Mouse (Mus musculus): Measurements from ENCODE around the gene Dnajc13.

Gene Dnajc13

DNA sequence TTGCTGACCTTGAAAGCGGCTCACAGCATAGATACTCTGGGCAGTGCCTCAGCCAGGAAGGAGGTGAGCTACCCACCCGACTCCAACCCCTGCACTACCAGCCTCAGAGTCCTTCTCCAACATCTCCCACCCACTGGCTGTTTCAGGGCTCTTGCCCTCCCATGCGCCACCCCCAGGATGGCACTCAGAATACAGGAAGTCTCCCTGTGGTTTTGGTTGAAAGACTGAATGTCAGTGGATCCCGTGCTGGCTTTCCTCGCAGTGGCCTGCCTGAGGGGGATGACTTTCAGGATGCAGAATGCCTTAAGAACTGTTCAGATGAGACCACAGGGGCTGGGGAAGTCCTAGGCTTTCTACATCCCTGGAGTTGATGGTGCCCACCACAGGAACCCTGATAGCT, 139.6 kb downstream of the Dnajc13 start:
- DNase-seq (ENCODE audit: low spot score) = no peak

DNA sequence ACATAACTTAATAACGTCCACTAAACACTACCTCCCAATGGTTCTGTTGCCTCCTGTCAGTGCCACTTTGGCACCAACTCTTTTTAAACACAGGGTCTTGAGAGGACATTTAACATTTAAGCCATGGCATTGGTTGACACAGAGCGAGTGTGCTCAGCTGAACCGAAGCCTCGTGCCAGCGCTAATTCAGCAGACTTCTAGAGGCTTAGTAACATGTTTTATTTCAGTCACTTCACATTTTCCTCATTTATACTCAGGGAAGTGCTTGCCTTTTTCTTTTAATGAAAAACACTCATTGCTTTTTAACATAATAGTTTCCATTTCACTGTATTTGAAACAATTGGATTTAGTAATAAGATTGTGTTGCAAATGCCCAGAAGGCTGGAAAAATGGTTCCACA, 153.6 kb downstream of the Dnajc13 start:
- DNase-seq (ENCODE audit: low spot score) = no peak

DNA sequence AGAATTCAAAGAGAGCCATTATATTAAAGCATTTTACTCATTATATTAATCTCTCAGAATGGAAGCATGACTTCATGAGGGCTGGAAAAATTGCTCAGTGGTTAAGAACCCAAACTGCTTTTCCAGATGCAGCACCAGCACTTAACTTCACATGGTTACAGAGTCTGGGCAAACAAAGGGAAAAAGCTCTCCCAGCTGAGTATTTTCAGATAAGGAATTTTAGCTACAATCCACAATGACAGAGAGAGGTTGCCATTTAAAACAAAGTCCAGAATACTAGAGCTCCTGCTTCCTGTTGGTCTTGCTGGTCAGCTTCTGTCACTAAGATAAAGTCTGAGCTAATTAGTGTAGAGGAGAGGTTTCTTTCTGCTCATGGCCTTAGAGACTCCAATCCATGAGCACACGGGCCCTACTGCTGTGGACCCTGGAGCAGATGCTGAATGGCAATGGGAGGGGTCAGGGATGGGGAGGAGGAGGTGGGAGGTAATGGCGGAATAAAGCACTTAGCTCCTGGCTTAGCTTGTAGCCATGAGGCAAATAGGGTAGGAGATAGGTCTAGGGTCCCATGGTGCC, 154.1 kb downstream of the Dnajc13 start:
- DNase-seq (ENCODE audit: low spot score) = no peak

DNA sequence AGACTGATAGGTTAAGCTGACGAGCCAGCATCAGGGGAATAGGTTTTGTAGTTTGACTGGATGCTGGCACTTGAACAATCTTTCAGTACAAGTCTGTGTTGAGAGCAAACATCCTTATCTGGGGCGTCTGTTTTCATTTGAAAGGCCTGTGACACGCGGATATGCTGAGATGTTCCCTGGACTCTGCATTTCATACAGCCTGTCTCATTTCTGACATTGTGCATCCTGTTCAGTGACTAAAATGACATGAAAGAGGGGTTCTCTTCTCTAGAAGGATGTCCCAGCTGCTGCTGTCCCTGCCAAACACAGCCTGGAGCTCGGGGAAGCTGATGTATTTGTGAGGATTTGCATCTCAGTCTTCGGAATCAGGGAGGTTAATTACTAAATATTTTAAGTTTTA, 155.2 kb downstream of the Dnajc13 start:
- DNase-seq (ENCODE audit: low spot score) = no peak

DNA sequence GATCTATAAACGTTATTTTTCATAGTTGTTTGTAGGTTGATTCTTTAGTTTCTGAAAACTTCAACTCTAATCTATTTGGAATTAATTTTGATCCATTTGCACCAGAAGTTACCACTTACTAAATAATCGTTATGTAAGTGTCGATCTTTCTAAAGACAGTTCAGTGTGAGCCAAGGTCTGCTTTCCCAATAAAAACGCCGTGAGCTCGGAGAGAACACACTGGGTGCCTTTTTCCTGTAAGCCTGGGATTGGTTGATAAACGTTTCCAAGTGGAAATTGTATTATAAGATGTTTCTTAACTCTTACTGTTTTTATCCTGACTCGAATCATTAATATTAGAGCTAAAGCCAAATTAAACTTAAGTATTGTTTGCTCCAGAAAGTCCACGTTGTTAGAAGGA, 155.8 kb downstream of the Dnajc13 start:
- DNase-seq (ENCODE audit: low spot score) = no peak

DNA sequence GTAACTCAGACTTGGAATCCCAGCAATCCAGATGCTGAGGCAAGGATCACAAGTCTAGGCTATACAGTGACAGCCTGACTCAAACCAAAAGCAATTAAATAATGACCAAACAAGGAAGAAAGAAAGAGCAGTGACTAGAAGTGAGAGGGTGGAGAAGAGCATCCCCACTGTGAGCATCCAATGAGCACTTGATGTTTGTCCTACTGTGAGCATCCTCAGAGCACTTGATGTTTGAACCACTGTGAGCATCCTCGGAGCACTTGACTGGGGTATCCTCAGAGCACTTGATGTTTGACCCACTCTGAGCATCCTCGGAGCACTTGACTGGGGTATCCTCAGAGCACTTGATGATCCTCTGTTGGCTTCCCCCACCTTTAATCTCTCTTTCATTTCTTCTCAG, 157.7 kb downstream of the Dnajc13 start:
- DNase-seq (ENCODE audit: low spot score) = no peak

DNA sequence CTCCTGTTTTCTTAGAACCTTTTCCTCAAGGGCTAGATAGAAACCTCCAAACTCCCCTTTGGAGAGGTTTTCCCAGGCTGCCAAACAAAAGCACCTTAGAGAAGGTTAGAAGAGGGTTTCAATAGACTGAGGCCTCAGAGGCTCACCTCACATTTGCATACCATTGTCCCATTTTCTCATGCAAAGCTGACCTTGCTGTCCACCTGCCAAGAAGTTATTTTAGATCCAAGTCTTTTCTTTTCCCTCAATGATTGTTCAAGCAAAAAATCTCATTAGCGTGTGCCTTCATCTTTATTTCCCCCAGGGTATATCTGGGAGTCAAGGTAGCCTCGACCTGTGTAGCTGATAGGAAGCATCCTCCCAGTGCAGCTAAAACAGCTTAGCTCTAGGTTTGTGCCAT, 159.8 kb downstream of the Dnajc13 start:
- DNase-seq (ENCODE audit: low spot score) = no peak

DNA sequence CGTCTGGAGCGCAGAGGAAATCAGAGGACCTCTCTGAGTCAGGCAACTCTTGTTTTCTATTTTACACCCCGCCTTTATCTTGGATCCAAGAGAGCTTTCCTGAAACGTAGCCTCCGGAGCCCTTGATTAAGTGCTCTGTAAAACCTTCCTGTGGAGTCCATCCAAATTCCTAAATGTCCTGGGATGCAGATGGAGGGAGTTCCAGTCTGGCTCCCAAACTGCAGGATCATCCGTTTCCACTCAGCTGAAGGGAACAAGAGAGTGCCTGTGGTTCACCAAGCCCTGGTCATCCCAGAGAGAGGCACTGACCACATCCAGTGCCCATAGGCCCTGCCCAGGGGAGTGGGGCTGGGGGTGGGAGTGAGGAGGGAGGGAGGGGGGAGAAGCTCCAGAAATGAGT, 160.4 kb downstream of the Dnajc13 start:
- DNase-seq (ENCODE audit: low spot score) = no peak

DNA sequence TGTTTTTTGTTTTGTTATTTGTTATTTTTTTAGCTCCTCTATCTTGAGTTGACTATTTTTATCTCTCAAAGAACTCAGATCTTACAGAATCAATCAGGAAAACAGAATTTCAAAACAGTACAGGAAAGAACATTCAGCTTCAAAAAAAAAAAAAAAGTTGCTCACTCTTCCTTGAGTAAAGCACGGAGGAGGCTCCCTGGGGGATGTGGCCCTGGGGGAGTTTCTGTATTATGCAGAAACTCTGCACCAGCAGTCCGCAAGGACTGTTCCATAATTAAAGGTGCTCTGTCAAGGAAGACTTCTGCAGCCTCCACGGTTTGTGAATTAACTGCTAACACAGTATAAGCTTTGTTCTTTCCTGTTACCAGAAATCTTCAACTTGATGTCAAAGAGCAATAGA, 161.3 kb downstream of the Dnajc13 start:
- DNase-seq (ENCODE audit: low spot score) = no peak

Data from layer of hippocampus, adult 11-12 months (tissue).